Mouse (Mus musculus) adrenal gland, postnatal 25 days (tissue): ENCODE measurements around the gene Rcan2. TPM values are rescaled to one million over a fixed set of nuclear protein-coding genes. Genes with fewer than 3 reads are reported as not detected.

Experiments used
- DNase-seq: peaks from one replicate; pipeline ENCODE4 v3.0.0; 2021; ENCODE audit warnings: mixed read lengths
- total RNA-seq: library from RNA; stranded (reverse); gene quantifications from 2 replicates; pipeline ENCODE4 v1.2.3, GENCODE M21; 2021

Gene Rcan2
- total RNA-seq, 1 experiment from 2014 or later: 2.5 TPM

DNA sequence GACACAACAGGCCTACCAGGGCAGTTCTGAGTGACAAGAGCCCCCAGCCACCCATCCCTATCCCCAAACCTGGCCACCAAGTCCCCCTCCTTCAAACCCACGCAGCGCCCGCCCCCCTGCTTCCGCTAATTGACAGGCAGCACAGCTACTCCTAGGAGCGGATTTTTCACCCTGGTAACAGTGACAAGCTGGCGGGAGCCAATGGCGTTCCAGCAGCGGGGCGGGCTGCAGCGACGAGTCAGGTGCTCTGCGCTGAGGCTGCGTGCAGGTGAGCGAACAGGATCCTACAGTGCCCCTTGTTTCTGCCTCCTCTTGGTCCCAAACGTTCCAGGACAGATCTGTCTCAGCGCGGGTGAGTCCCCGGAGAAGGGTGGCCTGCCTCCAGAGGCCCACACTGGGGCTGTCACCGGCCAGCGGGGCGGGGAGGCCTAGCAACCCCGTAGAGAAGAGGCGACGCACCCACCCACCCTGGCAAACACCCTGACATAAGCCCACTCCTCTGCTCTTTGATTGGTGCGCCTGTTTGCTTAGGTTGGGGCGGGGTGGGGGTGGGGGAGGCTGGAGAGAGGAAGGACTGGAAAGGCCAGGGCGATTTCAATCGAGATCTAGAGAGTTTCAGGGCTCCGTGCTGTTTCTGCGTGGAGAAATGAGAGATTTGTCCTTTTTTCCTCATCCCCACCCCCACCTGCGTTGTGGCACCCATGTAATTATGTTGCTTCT is 277.6 kb downstream of the Rcan2 start, which contains the start of gene Enpp5:
Gene Enpp5, plus strand, starts transcription at position 183 of the 720 bp plus-strand sequence.
- peak; percentile 85 for DNase-seq

DNA sequence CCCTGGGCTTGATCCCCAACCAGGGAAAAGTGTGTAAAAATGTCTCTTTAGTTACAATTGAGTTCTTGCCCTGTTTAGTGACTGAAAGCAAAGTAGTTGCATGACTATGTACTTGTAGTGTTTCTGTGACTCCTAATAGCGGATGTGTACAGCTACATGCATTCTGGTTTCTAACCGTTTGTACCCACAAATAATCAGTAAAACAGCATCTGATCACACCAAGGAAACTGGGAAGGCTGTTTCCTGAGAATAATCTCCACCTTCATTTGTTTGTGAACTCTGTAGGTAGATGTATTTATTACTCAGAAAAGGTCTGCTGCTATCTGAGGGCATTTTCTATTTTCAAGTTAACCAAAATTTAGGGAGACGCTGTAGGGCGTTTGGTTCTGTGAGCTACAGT is 282.0 kb downstream of the Rcan2 start:
- no peak for DNase-seq

DNA sequence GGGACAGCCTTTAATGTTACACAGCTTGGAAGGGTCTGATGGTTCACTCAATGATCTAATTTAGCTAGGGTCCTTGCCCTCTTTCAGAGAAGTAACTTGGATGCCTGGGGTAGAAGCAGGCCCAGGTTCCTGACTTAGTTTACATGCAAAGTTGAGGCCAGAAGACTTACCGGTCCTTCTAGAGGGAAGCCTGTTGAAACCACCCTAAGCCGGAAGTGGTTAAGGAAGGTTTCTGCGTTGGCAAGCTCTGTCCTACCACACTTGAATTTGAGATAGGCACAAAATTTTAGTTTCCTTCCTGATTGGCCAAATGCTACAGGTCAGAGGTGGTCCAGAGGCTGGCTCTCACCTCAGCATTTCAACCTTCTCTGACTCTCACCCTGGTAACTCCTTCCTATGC is 287.1 kb downstream of the Rcan2 start:
- no peak for DNase-seq

Other genes starting within 250 kb of the Rcan2 start
- gene Pla2g7, start 233.3 kb upstream of the Rcan2 start, total RNA-seq: 8.3 and 9.9 TPM in 2 replicates
- not detected in 2 replicates for gene Tdrd6, start 171.1 kb upstream of the Rcan2 start, total RNA-seq
- gene Slc25a27, start 134.1 kb upstream of the Rcan2 start, total RNA-seq: 6.3 and 6.6 TPM in 2 replicates
- gene Cyp39a1, start 133.9 kb upstream of the Rcan2 start, total RNA-seq: 4.2 and 5.1 TPM in 2 replicates